Mouse (Mus musculus): Measurements from ENCODE around the gene Mmab.

Mmab gene

GRCm38 (mm10) chr5:114428621-114429020 lies 15.2 kb downstream of the Mmab start:
- in situ Hi-C loops (cut with MboI, MseI): no loop called here

- in situ Hi-C loops (cut with MboI, MseI): no loop called here
These were observed 17.1 kb downstream of the Mmab start for GRCm38 (mm10) chr5:114426732-114427131.

- in situ Hi-C loops (cut with MboI, MseI): no loop called here
These were observed 19.9 kb downstream of the Mmab start for GRCm38 (mm10) chr5:114423961-114424360.

GRCm38 (mm10) chr5:114422591-114422990 lies 21.3 kb downstream of the Mmab start:
- in situ Hi-C loops (cut with MboI, MseI): no loop called here

GRCm38 (mm10) chr5:114421561-114422298 lies 22.1 kb downstream of the Mmab start:
- in situ Hi-C loops (cut with MboI, MseI): no loop called here

- in situ Hi-C loops (cut with MboI, MseI): no loop called here
These were observed 25.3 kb downstream of the Mmab start for GRCm38 (mm10) chr5:114418541-114418940.

- in situ Hi-C loops (cut with MboI, MseI): no loop called here
These were observed 27.0 kb downstream of the Mmab start for GRCm38 (mm10) chr5:114416855-114417254.

GRCm38 (mm10) chr5:114415606-114416005 lies 28.3 kb downstream of the Mmab start:
- in situ Hi-C loops (cut with MboI, MseI): no loop called here

- in situ Hi-C loops (cut with MboI, MseI): no loop called here
These were observed 30.7 kb downstream of the Mmab start for GRCm38 (mm10) chr5:114413067-114413735.

GRCm38 (mm10) chr5:114412361-114412998 lies 31.4 kb downstream of the Mmab start:
- in situ Hi-C loops (cut with MboI, MseI): no loop called here

GRCm38 (mm10) chr5:114410429-114410828 lies 33.4 kb downstream of the Mmab start:
- in situ Hi-C loops (cut with MboI, MseI): no loop called here

- in situ Hi-C loops (cut with MboI, MseI): loop anchor here (10.0 kb wide), 1 partner anchor 1036 kb away; no protein-coding TSS in a partner anchor
These were observed 35.0 kb downstream of the Mmab start for GRCm38 (mm10) chr5:114408846-114409245.

GRCm38 (mm10) chr5:114407810-114408209 lies 36.0 kb downstream of the Mmab start:
- in situ Hi-C loops (cut with MboI, MseI): loop anchor here (10.0 kb wide), 1 partner anchor 1037 kb away; no protein-coding TSS in a partner anchor

- in situ Hi-C loops (cut with MboI, MseI): loop anchor here (10.0 kb wide), 1 partner anchor 1038 kb away; no protein-coding TSS in a partner anchor
These were observed 36.6 kb downstream of the Mmab start for GRCm38 (mm10) chr5:114407269-114407668.

- in situ Hi-C loops (cut with MboI, MseI): loop anchor here (10.0 kb wide), 1 partner anchor 1038 kb away; no protein-coding TSS in a partner anchor
These were observed 37.3 kb downstream of the Mmab start for GRCm38 (mm10) chr5:114406592-114406991.

GRCm38 (mm10) chr5:114393169-114393568 lies 50.7 kb downstream of the Mmab start:
- in situ Hi-C loops (cut with MboI, MseI): no loop called here

- in situ Hi-C loops (cut with MboI, MseI): loop anchor here (5.0 kb wide), 1 partner anchor 72 kb away; no protein-coding TSS in a partner anchor
These were observed 59.4 kb downstream of the Mmab start for GRCm38 (mm10) chr5:114384448-114384847.

- in situ Hi-C loops (cut with MboI, MseI): loop anchor here (5.0 kb wide), 1 partner anchor 71 kb away; no protein-coding TSS in a partner anchor
These were observed 60.5 kb downstream of the Mmab start for GRCm38 (mm10) chr5:114383184-114383904.

All from T-helper 2 cell (primary cell).